Mouse (Mus musculus): ENCODE results near the gene H3f3b. TPM values are rescaled to one million over a fixed set of nuclear protein-coding genes. Genes with fewer than 3 reads are reported as not detected.

Gene H3f3b
- total and polyA plus RNA-seq, 2 experiments from 2014 or later: 936 to 2,422 TPM

DNA sequence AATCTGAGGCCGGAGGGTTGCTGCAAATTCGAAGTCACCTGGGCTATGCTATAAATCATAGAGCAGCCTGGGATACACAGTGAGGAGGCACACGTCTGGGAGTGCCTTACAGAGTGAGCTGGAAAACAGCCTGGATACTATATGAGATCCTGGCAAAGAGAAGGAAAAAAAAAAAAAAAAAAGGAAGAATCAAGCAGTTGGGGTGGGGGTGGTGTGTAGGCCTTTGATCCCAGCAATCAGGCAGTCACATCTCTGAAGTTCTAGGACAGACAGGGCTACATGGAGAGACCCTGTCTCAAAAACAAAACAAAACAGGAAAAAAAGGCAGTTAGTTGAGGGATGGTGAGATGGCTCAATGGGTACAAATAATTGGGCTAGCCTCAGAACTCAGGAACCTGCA lies 8.9 kb upstream of the H3f3b start:
- Histone ChIP-seq H3K9me3 (ENCODE audit: low read length) (no peaks in the 10 kb centered on the region), H3K27ac (ENCODE audit: low read depth, low read length) (no peak overlapping the region), H3K4me1 (ENCODE audit: insufficient read depth) (peaks cover 4% of the 10 kb centered on the region), H3K9ac (no peak overlapping the region), H3K36me3 (ENCODE audit: insufficient read depth) (peaks cover 10% of the 10 kb centered on the region; the same call in 1 of the 2 replicates), H3K27me3 (ENCODE audit: insufficient read depth, low read length) (no peaks in the 10 kb centered on the region), H3K4me2 (ENCODE audit: low read depth) (no peak overlapping the region), H3K4me3 (ENCODE audit: low read depth, low read length) (no peak overlapping the region)
- no peak for TF ChIP-seq CTCF (IDR thresholded peaks at IDR 0.05; ENCODE audit: low read depth)
- DNase-seq (no peak), ATAC-seq (no peak)
- WGBS: 95% methylated on average over 3 of the region's 3 CpGs

GRCm38 (mm10) chr11:116034584-116034983 lies 6.8 kb upstream of the H3f3b start:
- no peak overlapping the region for H3K4me3 ChIP-seq (ENCODE audit: low read depth, low read length)
- no peak overlapping the region for H3K27ac ChIP-seq (ENCODE audit: low read depth, low read length)
- H3K4me1 ChIP-seq (ENCODE audit: insufficient read depth): peaks cover 13% of the 10 kb centered on the region
- ATAC-seq (no peak), DNase-seq (no peak)
- no peak for TF ChIP-seq CTCF (IDR thresholded peaks at IDR 0.05; ENCODE audit: low read depth)
- H3K9ac ChIP-seq: no peak overlapping the region
- no peak overlapping the region for H3K4me2 ChIP-seq (ENCODE audit: low read depth)
- H3K27me3 ChIP-seq (ENCODE audit: insufficient read depth, low read length): no peaks in the 10 kb centered on the region
- 97% methylated on average over 6 of the region's 6 CpGs for WGBS
- H3K9me3 ChIP-seq (ENCODE audit: low read length): no peaks in the 10 kb centered on the region
- H3K36me3 ChIP-seq (ENCODE audit: insufficient read depth): no peaks in the 10 kb centered on the region; the same call in 1 of the 2 replicates

- Histone ChIP-seq H3K27me3 (ENCODE audit: insufficient read depth, low read length) (no peaks in the 10 kb centered on the region), H3K4me1 (ENCODE audit: insufficient read depth) (peaks cover 13% of the 10 kb centered on the region), H3K27ac (ENCODE audit: low read depth, low read length) (peak overlapping the region; percentile 100), H3K4me2 (ENCODE audit: low read depth) (peak overlapping the region; percentile 84), H3K9ac (peak overlapping the region; percentile 97), H3K9me3 (ENCODE audit: low read length) (no peaks in the 10 kb centered on the region), H3K36me3 (ENCODE audit: insufficient read depth) (no peaks in the 10 kb centered on the region), H3K4me3 (ENCODE audit: low read depth, low read length) (peak overlapping the region; percentile 69)
- no peak for TF ChIP-seq CTCF (IDR thresholded peaks at IDR 0.05; ENCODE audit: low read depth)
- no peak for DNase-seq
- ATAC-seq: peak; percentile 14
- 26% methylated on average over 14 of the region's 14 CpGs for WGBS
These were observed 3.4 kb upstream of the H3f3b start for GRCm38 (mm10) chr11:116030898-116031845.

GRCm38 (mm10) chr11:116030088-116030897 lies 2.5 kb upstream of the H3f3b start, which contains the start of gene Unk:
Unk (plus strand) TSS chr11:116030322.
- WGBS: 2% methylated on average over 63 of the region's 67 CpGs
- ATAC-seq (peak; percentile 95), DNase-seq (peak; percentile 99)
- H3K9me3 ChIP-seq (ENCODE audit: low read length): no peaks in the 10 kb centered on the region
- H3K4me2 ChIP-seq (ENCODE audit: low read depth): peak within 1 kb of the TSS; percentile 84
- TF ChIP-seq CTCF (IDR thresholded peaks at IDR 0.05; ENCODE audit: low read depth): no peak
- no peaks in the 10 kb centered on the region for H3K36me3 ChIP-seq (ENCODE audit: insufficient read depth)
- H3K27ac ChIP-seq (ENCODE audit: low read depth, low read length): peak within 1 kb of the TSS; percentile 100
- H3K4me3 ChIP-seq (ENCODE audit: low read depth, low read length): peak within 1 kb of the TSS; percentile 69
- H3K4me1 ChIP-seq (ENCODE audit: insufficient read depth): peaks cover 13% of the 10 kb centered on the region
- H3K9ac ChIP-seq: peak within 1 kb of the TSS; percentile 97
- H3K27me3 ChIP-seq (ENCODE audit: insufficient read depth, low read length): no peaks in the 10 kb centered on the region

DNA sequence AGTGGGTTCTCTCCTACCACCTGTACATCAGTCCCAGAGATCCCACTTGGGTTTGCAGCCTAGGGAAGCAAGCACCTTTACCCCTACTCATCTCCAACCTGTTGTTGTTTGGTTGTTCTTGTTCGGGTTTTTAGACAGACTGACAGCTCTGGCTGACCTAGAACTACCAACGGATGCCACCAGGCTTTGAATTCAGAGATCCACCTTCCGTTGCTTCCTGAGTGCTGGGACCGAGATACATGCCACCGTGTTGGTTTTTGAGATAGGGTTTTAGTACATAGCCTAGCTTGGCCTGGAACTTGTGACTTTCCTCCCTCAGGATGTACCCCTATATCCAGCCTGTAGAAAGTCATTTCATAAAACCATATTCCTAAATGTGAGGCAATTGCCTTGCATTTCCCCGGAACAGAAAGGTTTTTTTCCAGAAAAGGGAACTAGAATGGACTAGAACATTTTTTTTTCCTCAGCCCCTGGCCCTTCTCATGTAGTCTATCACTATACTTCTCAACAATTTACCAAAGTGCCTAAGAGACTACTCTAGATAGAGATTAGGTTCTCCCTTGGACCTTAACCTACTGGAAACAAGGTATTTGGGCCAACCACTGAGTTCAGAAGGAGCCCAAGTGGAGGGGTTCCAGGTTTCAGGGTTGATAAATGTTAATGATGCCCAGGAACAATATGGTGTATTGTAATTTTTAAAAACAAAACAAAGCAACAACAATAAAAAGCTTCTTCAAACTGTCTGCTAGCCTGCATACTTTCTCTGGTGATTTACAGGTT lies 1.5 kb upstream of the H3f3b start:
- H3K9ac ChIP-seq: peak overlapping the region; percentile 97
- H3K36me3 ChIP-seq (ENCODE audit: insufficient read depth): no peaks in the 10 kb centered on the region
- no peaks in the 10 kb centered on the region for H3K27me3 ChIP-seq (ENCODE audit: insufficient read depth, low read length)
- DNase-seq (no peak), ATAC-seq (no peak)
- peak overlapping the region; percentile 22; the same call in 1 of the 2 replicates for H3K27ac ChIP-seq (ENCODE audit: low read depth, low read length)
- peak overlapping the region; percentile 54 for H3K4me2 ChIP-seq (ENCODE audit: low read depth)
- no peak for TF ChIP-seq CTCF (IDR thresholded peaks at IDR 0.05; ENCODE audit: low read depth)
- whole genome bisulfite sequencing: 83% methylated on average over 6 of the region's 6 CpGs
- H3K4me1 ChIP-seq (ENCODE audit: insufficient read depth): peaks cover 13% of the 10 kb centered on the region
- H3K9me3 ChIP-seq (ENCODE audit: low read length): no peaks in the 10 kb centered on the region
- H3K4me3 ChIP-seq (ENCODE audit: low read depth, low read length): peak overlapping the region; percentile 69

- Histone ChIP-seq H3K4me3 (ENCODE audit: low read depth, low read length) (no peak overlapping the region), H3K9me3 (ENCODE audit: low read length) (no peaks in the 10 kb centered on the region), H3K4me2 (ENCODE audit: low read depth) (no peak overlapping the region), H3K4me1 (ENCODE audit: insufficient read depth) (peaks cover 13% of the 10 kb centered on the region), H3K9ac (no peak overlapping the region), H3K27me3 (ENCODE audit: insufficient read depth, low read length) (no peaks in the 10 kb centered on the region), H3K27ac (ENCODE audit: low read depth, low read length) (no peak overlapping the region), H3K36me3 (ENCODE audit: insufficient read depth) (no peaks in the 10 kb centered on the region)
- no peak for ATAC-seq
- no peak for DNase-seq
- WGBS: 77% methylated on average over 9 of the region's 9 CpGs
- TF ChIP-seq CTCF (IDR thresholded peaks at IDR 0.05; ENCODE audit: low read depth): no peak
These were observed 559 bp upstream of the H3f3b start for GRCm38 (mm10) chr11:116028177-116028865.
